Mouse (Mus musculus): ENCODE data around the gene Ptpn5.

The Ptpn5 gene

GRCm38 (mm10) chr7:47110511-47110910, 23.0 kb downstream of the Ptpn5 start:
- no peak for DNase-seq

GRCm38 (mm10) chr7:47108779-47109189, 24.7 kb downstream of the Ptpn5 start:
- peak in 1 of 2 experiments; percentile 15 for DNase-seq

GRCm38 (mm10) chr7:47106949-47107348, 26.5 kb downstream of the Ptpn5 start:
- DNase-seq = no peak

- peak; percentile 32 to 59 for DNase-seq
Measured at GRCm38 (mm10) chr7:47103671-47104414, 29.6 kb downstream of the Ptpn5 start.

GRCm38 (mm10) chr7:47102970-47103369, 30.5 kb downstream of the Ptpn5 start:
- no peak for DNase-seq

GRCm38 (mm10) chr7:47100615-47101014, 32.9 kb downstream of the Ptpn5 start:
- no peak for DNase-seq

GRCm38 (mm10) chr7:47099306-47099705, 34.2 kb downstream of the Ptpn5 start:
- no peak for DNase-seq

- DNase-seq = no peak
Measured at GRCm38 (mm10) chr7:47098044-47098443, 35.4 kb downstream of the Ptpn5 start.

- DNase-seq = no peak
Measured at GRCm38 (mm10) chr7:47094969-47095368, 38.5 kb downstream of the Ptpn5 start.

GRCm38 (mm10) chr7:47093935-47094334, 39.5 kb downstream of the Ptpn5 start:
- no peak for DNase-seq

- no peak for DNase-seq
Measured at GRCm38 (mm10) chr7:47085075-47085474, 48.4 kb downstream of the Ptpn5 start.

- peak; percentile 41 to 71 for DNase-seq
Measured at GRCm38 (mm10) chr7:47081277-47081676, 52.2 kb downstream of the Ptpn5 start.

- no peak for DNase-seq
Measured at GRCm38 (mm10) chr7:47080868-47081267, 52.6 kb downstream of the Ptpn5 start.

- DNase-seq = peak in 1 of 2 experiments; percentile 46
Measured at GRCm38 (mm10) chr7:47077451-47077850, 56.0 kb downstream of the Ptpn5 start.

GRCm38 (mm10) chr7:47076729-47077128, 56.8 kb downstream of the Ptpn5 start:
- no peak for DNase-seq

GRCm38 (mm10) chr7:47076193-47076592, 57.3 kb downstream of the Ptpn5 start:
- no peak for DNase-seq

GRCm38 (mm10) chr7:47073536-47074521, 59.7 kb downstream of the Ptpn5 start:
- no peak for DNase-seq

GRCm38 (mm10) chr7:47072551-47072950, 60.9 kb downstream of the Ptpn5 start:
- DNase-seq = no peak

GRCm38 (mm10) chr7:47067879-47068278, 65.6 kb downstream of the Ptpn5 start:
- no peak for DNase-seq

- DNase-seq = no peak
Measured at GRCm38 (mm10) chr7:47066942-47067341, 66.5 kb downstream of the Ptpn5 start.

- DNase-seq = no peak
Measured at GRCm38 (mm10) chr7:47061560-47061959, 71.9 kb downstream of the Ptpn5 start.

GRCm38 (mm10) chr7:47059339-47059738, 74.1 kb downstream of the Ptpn5 start:
- DNase-seq = no peak

GRCm38 (mm10) chr7:47056273-47056672, 77.2 kb downstream of the Ptpn5 start:
- DNase-seq = no peak

- DNase-seq = peak; percentile 21 to 24
Measured at GRCm38 (mm10) chr7:47055744-47056143, 77.7 kb downstream of the Ptpn5 start.

Data from spleen, adult 18-20 months (tissue).